Mouse (Mus musculus) mouse trophoblast stem cell (cell line): ENCODE data around the gene Mettl7a1.
"Not testable (repeated sequence)": the region's sequence is repeated elsewhere in the genome, so short reads cannot be mapped to it uniquely, and the experiment has no call there.

ENCODE experiments used
- in situ Hi-C, 2 experiments: fragments of 300-500 bp; cut with MseI, MboI; formaldehyde crosslinking; loops; 2 replicates in 1 of 2; 3 replicates in 1 of 2; pipeline ENCODE4 v1.15.1; 2025

The Mettl7a1 gene

GRCm38 (mm10) chr15:100300499-100300898, 3.4 kb upstream of the Mettl7a1 start:
- in situ Hi-C loops = no loop called here

DNA sequence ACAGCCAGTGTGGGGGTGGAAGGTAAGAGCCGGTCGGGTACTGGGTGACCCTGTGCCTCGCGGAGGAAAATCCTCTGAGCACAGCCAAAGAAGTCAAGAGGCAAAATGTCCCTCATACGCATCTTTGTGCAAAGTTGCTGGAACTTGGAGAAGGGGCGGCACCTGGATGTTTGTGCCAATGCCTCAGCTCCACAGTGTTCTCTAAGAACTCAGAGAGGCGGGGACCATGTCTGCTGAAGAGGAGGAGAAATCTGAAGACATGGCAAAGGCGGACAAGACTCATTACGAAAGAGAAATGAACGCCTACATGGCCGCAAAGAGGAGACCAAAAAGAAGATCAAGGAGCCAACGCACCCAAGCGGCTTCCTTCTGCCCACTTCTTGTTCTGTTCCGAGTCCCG, 2.4 kb upstream of the Mettl7a1 start:
- in situ Hi-C loops = no loop called here

- in situ Hi-C loops = no loop called here
These were observed 417 bp upstream of the Mettl7a1 start for GRCm38 (mm10) chr15:100303428-100304018.

GRCm38 (mm10) chr15:100306201-100306600, 2.3 kb downstream of the Mettl7a1 start:
- in situ Hi-C loops = no loop called here

DNA sequence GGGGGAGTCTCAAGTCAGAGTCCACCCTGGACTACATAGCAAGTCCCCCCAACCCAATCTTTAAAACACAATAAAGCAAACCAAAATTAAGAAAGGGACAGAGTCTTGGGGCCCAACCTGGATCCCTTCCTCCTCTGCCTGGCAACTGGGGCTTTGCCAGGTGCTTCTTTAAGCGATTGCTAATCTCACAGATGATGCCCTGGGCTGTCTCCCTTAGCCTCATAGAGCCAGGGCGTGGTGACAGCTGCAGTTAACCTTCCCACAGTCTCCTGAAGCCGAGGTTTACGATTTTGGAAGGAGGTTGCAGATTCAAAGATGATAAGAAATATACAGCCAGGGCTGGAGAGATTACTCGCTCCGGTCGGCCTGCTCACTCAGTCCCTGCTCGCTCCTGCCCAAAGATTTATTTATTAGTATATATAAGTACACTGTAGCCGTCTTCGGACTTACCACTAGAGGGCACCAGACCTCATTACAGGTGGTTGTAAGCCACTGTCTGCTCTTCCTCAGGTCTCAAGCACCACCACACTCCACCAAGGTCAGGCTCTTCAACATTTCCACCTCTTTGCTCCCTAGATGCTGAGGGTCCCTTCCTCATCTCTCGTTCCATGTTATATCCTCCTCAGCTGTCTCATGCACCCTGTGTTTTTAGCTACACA, 3.6 kb downstream of the Mettl7a1 start:
- in situ Hi-C loops = not testable (repeated sequence)

- in situ Hi-C loops = no loop called here
These were observed 8.4 kb downstream of the Mettl7a1 start for GRCm38 (mm10) chr15:100312346-100312745.

- in situ Hi-C loops = no loop called here
These were observed 10.7 kb downstream of the Mettl7a1 start for GRCm38 (mm10) chr15:100314448-100315145.

- in situ Hi-C loops = not testable (repeated sequence)
These were observed 14.2 kb downstream of the Mettl7a1 start for GRCm38 (mm10) chr15:100318014-100318671.

- in situ Hi-C loops = no loop called here
These were observed 15.9 kb downstream of the Mettl7a1 start for GRCm38 (mm10) chr15:100319884-100320283.

DNA sequence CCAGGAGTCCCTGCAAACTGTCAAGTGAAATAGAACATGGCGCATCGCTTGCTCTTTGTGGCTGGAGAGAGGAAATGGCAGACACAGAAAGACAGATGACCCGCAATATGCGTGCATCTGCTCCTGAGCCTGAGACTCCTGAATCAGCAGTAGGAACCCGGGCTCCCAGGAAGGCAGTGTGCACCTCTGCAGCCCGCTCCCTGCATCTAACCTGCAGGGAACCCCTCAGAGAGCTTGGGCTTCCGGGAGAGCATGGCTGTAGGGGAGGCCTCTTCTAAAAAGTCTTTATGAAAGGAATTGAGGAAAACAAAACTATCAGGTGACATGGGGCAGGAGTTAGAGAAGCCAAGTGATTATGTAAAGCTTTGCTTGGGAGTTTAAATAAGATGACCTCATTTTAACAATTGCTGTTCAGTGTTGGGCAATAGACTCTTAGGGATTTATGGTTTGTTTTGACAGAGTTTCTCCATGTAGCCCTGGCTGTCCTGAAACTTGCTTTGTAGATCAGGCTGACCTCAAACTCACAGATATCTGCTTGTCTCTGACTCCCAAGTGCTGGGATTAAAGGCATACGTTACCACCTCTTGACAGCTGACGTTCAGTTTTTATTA, 16.5 kb downstream of the Mettl7a1 start:
- in situ Hi-C loops = no loop called here

DNA sequence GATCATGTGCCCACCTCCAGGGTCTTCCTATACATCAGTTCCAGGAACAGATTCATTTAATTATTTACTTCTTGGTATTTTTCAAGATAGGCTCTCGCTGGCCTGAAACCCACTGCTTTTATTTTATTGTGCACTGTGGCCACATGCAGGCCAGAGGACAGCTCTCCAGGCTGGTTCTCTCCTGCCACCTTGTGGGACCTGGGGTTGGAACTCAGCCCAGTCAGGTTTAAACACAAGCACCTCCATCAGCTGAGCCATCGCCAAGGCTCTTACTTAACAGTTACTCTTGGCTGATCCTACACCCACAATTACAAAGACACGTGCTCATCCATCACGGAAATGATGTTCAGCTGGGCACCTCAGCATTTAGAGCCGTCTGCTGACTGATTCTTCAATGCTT, 17.2 kb downstream of the Mettl7a1 start:
- in situ Hi-C loops = no loop called here

DNA sequence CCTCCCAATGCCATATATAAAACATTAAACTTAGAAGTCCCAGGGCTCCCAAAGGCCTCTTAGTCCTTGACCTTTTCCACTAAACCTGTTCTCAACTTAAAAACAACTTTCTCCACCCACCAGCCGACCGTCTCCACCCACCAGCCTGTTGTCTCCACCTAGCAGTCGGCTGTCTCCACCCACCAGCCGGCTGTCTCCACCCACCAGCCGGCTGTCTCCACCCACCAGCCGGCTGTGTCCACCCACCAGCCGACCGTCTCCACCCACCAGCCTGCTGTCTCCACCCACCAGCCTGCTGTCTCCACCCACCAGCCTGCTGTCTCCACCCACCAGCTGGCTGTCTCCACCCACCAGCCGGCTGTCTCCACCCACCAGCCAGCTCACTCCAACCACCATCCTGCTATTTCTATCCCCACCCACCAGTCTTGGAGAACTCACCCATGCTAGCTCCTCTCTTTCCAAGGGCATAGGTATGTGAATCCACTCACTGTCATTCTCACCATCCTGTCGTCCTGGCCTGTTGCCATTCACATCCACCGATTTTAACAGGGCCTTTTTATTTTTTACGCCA, 20.2 kb downstream of the Mettl7a1 start:
- in situ Hi-C loops = no loop called here

DNA sequence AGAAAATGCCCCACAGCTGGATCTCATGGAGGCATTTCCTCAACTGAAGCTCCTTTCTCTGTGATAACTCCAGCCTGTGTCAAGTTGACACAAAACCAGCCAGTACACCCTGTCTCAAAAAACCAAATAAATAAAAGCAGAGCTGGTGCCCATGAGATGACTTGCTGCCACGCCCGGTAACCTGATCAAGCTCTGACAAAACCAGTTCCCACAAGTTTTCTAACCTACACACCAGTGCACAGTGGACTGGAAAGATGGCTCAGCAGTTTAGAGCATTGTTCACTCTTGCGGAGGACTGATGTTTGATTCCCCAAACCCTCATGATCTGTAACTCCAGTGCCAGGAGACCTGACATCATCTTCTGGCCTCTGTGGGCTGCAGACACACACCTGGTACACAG, 21.3 kb downstream of the Mettl7a1 start:
- in situ Hi-C loops = no loop called here

GRCm38 (mm10) chr15:100328089-100328488, 24.1 kb downstream of the Mettl7a1 start:
- in situ Hi-C loops = not testable (repeated sequence)

- in situ Hi-C loops = not testable (repeated sequence)
These were observed 25.4 kb downstream of the Mettl7a1 start for GRCm38 (mm10) chr15:100329336-100329735.

DNA sequence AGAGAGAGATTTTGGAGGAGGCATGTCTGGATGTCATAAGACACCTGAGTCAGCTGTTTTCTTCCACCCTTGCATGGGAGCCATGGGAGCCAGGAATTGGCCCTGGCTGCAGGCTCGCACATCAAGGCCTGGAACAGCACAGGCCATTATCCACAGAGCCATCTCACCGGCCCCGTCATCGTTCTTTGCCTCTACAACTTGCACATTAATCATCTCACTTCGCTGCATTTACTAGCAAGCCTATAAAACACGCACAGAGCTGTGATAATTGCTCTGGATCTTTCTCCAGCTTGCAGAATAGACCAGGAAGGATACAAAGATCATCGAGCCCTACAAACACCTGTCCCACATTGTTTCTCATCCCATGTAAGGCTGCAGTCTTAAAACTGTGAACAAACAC, 26.8 kb downstream of the Mettl7a1 start:
- in situ Hi-C loops = no loop called here

- in situ Hi-C loops = not testable (repeated sequence)
These were observed 28.4 kb downstream of the Mettl7a1 start for GRCm38 (mm10) chr15:100332077-100332961.

GRCm38 (mm10) chr15:100334629-100335028, 30.7 kb downstream of the Mettl7a1 start, which contains the start of gene Mettl7a3:
Gene Mettl7a3, plus strand, starts transcription at chr15:100334929.
- in situ Hi-C loops = no loop called here

DNA sequence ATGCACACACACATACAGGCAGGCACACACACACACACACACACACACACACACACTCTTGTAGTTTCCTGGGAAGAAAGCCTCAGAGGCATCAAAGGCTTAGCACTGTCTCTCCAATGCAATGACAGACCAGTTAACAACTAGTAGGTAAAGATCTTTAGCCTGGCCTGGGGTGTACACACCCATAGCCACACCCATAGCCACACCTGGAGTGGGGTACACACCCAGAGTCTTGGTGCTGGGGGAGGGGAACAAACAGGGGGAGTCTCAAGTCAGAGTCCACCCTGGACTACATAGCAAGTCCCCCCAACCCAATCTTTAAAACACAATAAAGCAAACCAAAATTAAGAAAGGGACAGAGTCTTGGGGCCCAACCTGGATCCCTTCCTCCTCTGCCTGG, 33.4 kb downstream of the Mettl7a1 start:
- in situ Hi-C loops = not testable (repeated sequence)

DNA sequence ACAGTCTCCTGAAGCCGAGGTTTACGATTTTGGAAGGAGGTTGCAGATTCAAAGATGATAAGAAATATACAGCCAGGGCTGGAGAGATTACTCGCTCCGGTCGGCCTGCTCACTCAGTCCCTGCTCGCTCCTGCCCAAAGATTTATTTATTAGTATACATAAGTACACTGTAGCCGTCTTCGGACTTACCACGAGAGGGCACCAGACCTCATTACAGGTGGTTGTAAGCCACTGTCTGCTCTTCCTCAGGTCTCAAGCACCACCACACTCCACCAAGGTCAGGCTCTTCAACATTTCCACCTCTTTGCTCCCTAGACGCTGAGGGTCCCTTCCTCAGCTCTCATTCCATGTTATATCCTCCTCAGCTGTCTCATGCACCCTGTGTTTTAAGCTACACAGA, 33.9 kb downstream of the Mettl7a1 start:
- in situ Hi-C loops = not testable (repeated sequence)
